Mouse (Mus musculus): ENCODE measurements around the gene Flt1.
"Not testable (repeated sequence)": the region's sequence is repeated elsewhere in the genome, so short reads cannot be mapped to it uniquely, and the experiment has no call there.

The Flt1 gene

GRCm38 (mm10) chr5:147618243-147618642 is 107.6 kb downstream of the Flt1 start:
- ATAC-seq (ENCODE audit: insufficient number of reproducible peaks, low FRiP score, low TSS enrichment) = no peak

GRCm38 (mm10) chr5:147616450-147616849 is 109.4 kb downstream of the Flt1 start:
- no peak for ATAC-seq (ENCODE audit: insufficient number of reproducible peaks, low FRiP score, low TSS enrichment)

- ATAC-seq (ENCODE audit: insufficient number of reproducible peaks, low FRiP score, low TSS enrichment) = no peak
Observed at GRCm38 (mm10) chr5:147614659-147615058, 111.2 kb downstream of the Flt1 start.

- not testable (repeated sequence) for ATAC-seq (ENCODE audit: insufficient number of reproducible peaks, low FRiP score, low TSS enrichment)
Observed at GRCm38 (mm10) chr5:147611348-147611747, 114.5 kb downstream of the Flt1 start.

GRCm38 (mm10) chr5:147607256-147607975 is 118.4 kb downstream of the Flt1 start:
- no peak for ATAC-seq (ENCODE audit: insufficient number of reproducible peaks, low FRiP score, low TSS enrichment)

GRCm38 (mm10) chr5:147606751-147607150 is 119.1 kb downstream of the Flt1 start:
- no peak for ATAC-seq (ENCODE audit: insufficient number of reproducible peaks, low FRiP score, low TSS enrichment)

- ATAC-seq (ENCODE audit: insufficient number of reproducible peaks, low FRiP score, low TSS enrichment) = no peak
Observed at GRCm38 (mm10) chr5:147601460-147602360, 124.1 kb downstream of the Flt1 start.

GRCm38 (mm10) chr5:147597825-147598224 is 128.0 kb downstream of the Flt1 start:
- ATAC-seq (ENCODE audit: insufficient number of reproducible peaks, low FRiP score, low TSS enrichment) = no peak

GRCm38 (mm10) chr5:147589814-147590213 is 136.0 kb downstream of the Flt1 start:
- no peak for ATAC-seq (ENCODE audit: insufficient number of reproducible peaks, low FRiP score, low TSS enrichment)

GRCm38 (mm10) chr5:147585070-147585469 is 140.7 kb downstream of the Flt1 start:
- no peak for ATAC-seq (ENCODE audit: insufficient number of reproducible peaks, low FRiP score, low TSS enrichment)

GRCm38 (mm10) chr5:147584648-147585047 is 141.2 kb downstream of the Flt1 start:
- ATAC-seq (ENCODE audit: insufficient number of reproducible peaks, low FRiP score, low TSS enrichment) = no peak

- ATAC-seq (ENCODE audit: insufficient number of reproducible peaks, low FRiP score, low TSS enrichment) = peak; percentile 45; the same call in 1 of the 2 replicates
Observed at GRCm38 (mm10) chr5:147583702-147584298, 142.0 kb downstream of the Flt1 start.

- ATAC-seq (ENCODE audit: insufficient number of reproducible peaks, low FRiP score, low TSS enrichment) = no peak
Observed at GRCm38 (mm10) chr5:147580181-147580580, 145.6 kb downstream of the Flt1 start.

GRCm38 (mm10) chr5:147579691-147580090 is 146.1 kb downstream of the Flt1 start:
- ATAC-seq (ENCODE audit: insufficient number of reproducible peaks, low FRiP score, low TSS enrichment) = no peak

GRCm38 (mm10) chr5:147579148-147579547 is 146.7 kb downstream of the Flt1 start:
- ATAC-seq (ENCODE audit: insufficient number of reproducible peaks, low FRiP score, low TSS enrichment) = no peak

- no peak for ATAC-seq (ENCODE audit: insufficient number of reproducible peaks, low FRiP score, low TSS enrichment)
Observed at GRCm38 (mm10) chr5:147577003-147577402, 148.8 kb downstream of the Flt1 start.

- no peak for ATAC-seq (ENCODE audit: insufficient number of reproducible peaks, low FRiP score, low TSS enrichment)
Observed at GRCm38 (mm10) chr5:147574517-147574916, 151.3 kb downstream of the Flt1 start.

GRCm38 (mm10) chr5:147573555-147573954 is 152.3 kb downstream of the Flt1 start:
- ATAC-seq (ENCODE audit: insufficient number of reproducible peaks, low FRiP score, low TSS enrichment) = no peak

- no peak for ATAC-seq (ENCODE audit: insufficient number of reproducible peaks, low FRiP score, low TSS enrichment)
Observed at GRCm38 (mm10) chr5:147572695-147573094, 153.1 kb downstream of the Flt1 start.

- no peak for ATAC-seq (ENCODE audit: insufficient number of reproducible peaks, low FRiP score, low TSS enrichment)
Observed at GRCm38 (mm10) chr5:147566335-147566734, 159.5 kb downstream of the Flt1 start.

GRCm38 (mm10) chr5:147565444-147565843 is 160.4 kb downstream of the Flt1 start:
- no peak for ATAC-seq (ENCODE audit: insufficient number of reproducible peaks, low FRiP score, low TSS enrichment)
